Mouse (Mus musculus) forebrain, embryonic 15.5 days (tissue): ENCODE results near the gene Zdhhc25. TPM values are rescaled to one million over a fixed set of nuclear protein-coding genes. Genes with fewer than 3 reads are reported as not detected.

ENCODE experiments used
- ATAC-seq: fragments of 200-750 bp; cut with Nextera tagmentation; replicated peaks from 2 replicates; pipeline ENCODE4 v1.8.0; 2017; ENCODE audit warnings: mild to moderate bottlenecking, moderate TSS enrichment, moderate library complexity
- H3K27ac ChIP-seq: fragments of 300-500 bp; sonication (generic); replicated peaks from 2 replicates; pipeline ENCODE4 v1.5.1; 2015; ENCODE audit warnings: mild to moderate bottlenecking, inconsistent platforms
- H3K27me3 ChIP-seq: fragments of 300-500 bp; sonication (generic); 2 replicates; pipeline ENCODE4 v1.6.1; 2015; ENCODE audit warnings: inconsistent platforms
- H3K36me3 ChIP-seq: fragments of 300-500 bp; sonication (generic); 2 replicates; pipeline ENCODE4 v1.6.1; 2015; ENCODE audit warnings: mild to moderate bottlenecking, inconsistent platforms
- H3K4me1 ChIP-seq: fragments of 300-500 bp; sonication (generic); 2 replicates; pipeline ENCODE4 v1.6.1; 2015; ENCODE audit warnings: inconsistent platforms
- H3K4me2 ChIP-seq: fragments of 300-500 bp; sonication (generic); replicated peaks from 2 replicates; pipeline ENCODE4 v1.6.1; 2015; ENCODE audit warnings: mild to moderate bottlenecking, inconsistent platforms
- H3K4me3 ChIP-seq: fragments of 300-500 bp; sonication (generic); 2 replicates; pipeline ENCODE4 v1.5.1; 2015; ENCODE audit warnings: mild to moderate bottlenecking, inconsistent platforms
- H3K9ac ChIP-seq: fragments of 300-500 bp; sonication (generic); replicated peaks from 2 replicates; pipeline ENCODE4 v1.6.1; 2015; ENCODE audit warnings: mild to moderate bottlenecking, inconsistent platforms
- H3K9me3 ChIP-seq: fragments of 300-500 bp; sonication (generic); 2 replicates; pipeline ENCODE4 v1.6.1; 2016; ENCODE audit warnings: inconsistent platforms
- WGBS: fragments of 180-500 bp; shearing (Covaris S2); methylation state at CpG from one replicate; pipeline ENCODE4 v1.1.7; 2015; ENCODE audit warnings: mixed read lengths; 5-methylcytosine and 5-hydroxymethylcytosine counted together
- polyA plus RNA-seq: library from polyadenylated mRNA; unstranded; fragments of >200 nt; fragmentation: Nextera tagmentation; extraction: Ambion mirVana; gene quantifications from 2 replicates; pipeline ENCODE4 v1.2.1, GENCODE M21; 2015

Gene Zdhhc25
- polyA plus RNA-seq, 1 experiment from 2014 or later = not detected

GRCm38 (mm10) chr15:88604669-88605414 is 4.7 kb downstream of the Zdhhc25 start:
- H3K27ac ChIP-seq = no peak overlapping the region
- WGBS = 85% methylated on average over 17 of the region's 17 CpGs

GRCm38 (mm10) chr15:88605415-88605785 is 5.3 kb downstream of the Zdhhc25 start:
- Histone ChIP-seq H3K27ac (no peak overlapping the region), H3K4me2 (no peak overlapping the region), H3K9ac (no peak overlapping the region), H3K4me3 (no peak overlapping the region), H3K9me3 (no peaks in the 10 kb centered on the region), H3K27me3 (no peaks in the 10 kb centered on the region), H3K36me3 (no peaks in the 10 kb centered on the region), H3K4me1 (no peaks in the 10 kb centered on the region)
- WGBS = 81% methylated on average over 5 of the region's 5 CpGs
- no peak for ATAC-seq

More at GRCm38 (mm10) chr15:88604669-88605414, 4.7 kb downstream of the Zdhhc25 start:
- ATAC-seq = no peak
- Histone ChIP-seq H3K4me1 (no peaks in the 10 kb centered on the region), H3K4me2 (no peak overlapping the region), H3K36me3 (no peaks in the 10 kb centered on the region), H3K27me3 (no peaks in the 10 kb centered on the region), H3K9me3 (no peaks in the 10 kb centered on the region), H3K4me3 (no peak overlapping the region), H3K9ac (no peak overlapping the region)

- no peak overlapping the region for H3K27ac ChIP-seq
- no peaks in the 10 kb centered on the region for H3K27me3 ChIP-seq
- 0 out of 2 replicates have a peak overlapping the region, but pooled peaks have one; percentile 7 for H3K4me2 ChIP-seq
- H3K4me1 ChIP-seq = peaks cover 11% of the 10 kb centered on the region; the same call in 1 of the 2 replicates
- no peaks in the 10 kb centered on the region for H3K9me3 ChIP-seq
- no peak overlapping the region for H3K9ac ChIP-seq
- H3K4me3 ChIP-seq = no peak overlapping the region
- 53% methylated on average over 16 of the region's 16 CpGs for WGBS
- no peak for ATAC-seq
- H3K36me3 ChIP-seq = no peaks in the 10 kb centered on the region
Observed at GRCm38 (mm10) chr15:88617125-88617524, 17.0 kb downstream of the Zdhhc25 start.

DNA sequence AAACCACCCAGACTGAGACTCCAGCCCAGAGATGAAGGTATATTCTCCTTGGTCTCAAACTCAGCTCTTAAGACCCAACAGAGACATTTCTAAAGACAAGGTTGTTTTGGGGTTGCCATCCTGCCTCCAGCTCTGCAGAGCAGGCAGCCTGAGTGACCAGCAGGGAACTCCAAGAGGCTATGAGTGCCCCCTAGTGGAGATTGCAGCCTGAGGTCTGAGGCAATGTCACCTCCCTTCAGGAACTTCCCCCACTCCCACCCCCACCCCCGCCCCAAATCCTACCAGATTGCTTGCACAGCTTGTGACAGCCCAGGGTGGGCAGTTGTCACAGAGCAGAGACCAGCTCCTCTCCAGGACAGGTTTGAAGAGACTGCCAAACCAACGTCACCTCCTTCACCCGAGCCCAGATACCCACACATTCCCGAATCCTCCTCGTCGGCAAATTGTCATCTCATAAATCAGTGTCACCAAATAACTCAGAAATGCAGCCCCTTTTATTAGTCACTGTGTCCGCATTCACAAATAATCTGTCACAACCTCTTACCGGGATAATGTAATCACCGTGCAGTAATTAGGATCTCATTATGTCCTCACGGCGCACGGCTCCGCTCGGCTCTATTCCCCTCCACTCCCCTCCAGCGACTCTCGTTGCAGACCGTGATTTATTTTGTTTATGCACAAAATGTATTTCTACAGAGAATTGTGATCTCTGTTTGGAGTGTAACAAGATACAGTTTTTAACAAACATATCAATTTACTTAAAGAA is 18.1 kb downstream of the Zdhhc25 start:
- 26% methylated on average over 17 of the region's 17 CpGs for WGBS
- H3K4me1 ChIP-seq = peaks cover 11% of the 10 kb centered on the region; the same call in 1 of the 2 replicates
- H3K9ac ChIP-seq = no peak overlapping the region
- no peak overlapping the region for H3K27ac ChIP-seq
- no peaks in the 10 kb centered on the region for H3K9me3 ChIP-seq
- no peaks in the 10 kb centered on the region for H3K27me3 ChIP-seq
- H3K4me2 ChIP-seq = 0 out of 2 replicates have a peak overlapping the region, but pooled peaks have one; percentile 9
- ATAC-seq = no peak
- H3K4me3 ChIP-seq = no peak overlapping the region
- no peaks in the 10 kb centered on the region for H3K36me3 ChIP-seq

- no peak overlapping the region for H3K27ac ChIP-seq
- no peak overlapping the region for H3K4me3 ChIP-seq
- 93% methylated on average over 2 of the region's 2 CpGs for WGBS
- H3K4me2 ChIP-seq = no peak overlapping the region
- H3K9me3 ChIP-seq = no peaks in the 10 kb centered on the region
- H3K36me3 ChIP-seq = no peaks in the 10 kb centered on the region
- H3K9ac ChIP-seq = no peak overlapping the region
- no peaks in the 10 kb centered on the region for H3K27me3 ChIP-seq
- no peak for ATAC-seq
- peaks cover 11% of the 10 kb centered on the region; the same call in 1 of the 2 replicates for H3K4me1 ChIP-seq
Observed at GRCm38 (mm10) chr15:88620017-88620416, 19.9 kb downstream of the Zdhhc25 start.

DNA sequence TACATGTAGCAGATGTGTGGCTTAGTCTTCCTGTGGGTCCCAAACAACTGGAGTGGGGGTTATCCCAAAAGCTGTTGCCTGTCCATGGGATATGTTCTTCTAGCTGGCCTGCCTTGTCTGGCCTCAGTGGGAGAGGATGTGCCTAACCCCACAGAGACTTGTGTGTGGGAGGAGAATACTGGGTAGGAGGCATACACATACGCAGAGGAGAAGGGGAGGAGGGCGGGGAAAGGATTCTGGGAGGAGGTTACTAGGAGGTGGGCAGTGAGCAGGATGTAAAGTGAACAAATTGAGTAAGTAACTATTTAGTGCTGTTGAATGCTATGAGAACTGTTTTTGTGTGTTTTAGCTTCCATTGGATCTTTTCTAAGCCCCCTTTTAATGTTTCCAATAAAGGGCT is 23.8 kb downstream of the Zdhhc25 start:
- no peaks in the 10 kb centered on the region for H3K4me1 ChIP-seq
- H3K9me3 ChIP-seq = no peaks in the 10 kb centered on the region
- no peak overlapping the region for H3K27ac ChIP-seq
- no peak overlapping the region for H3K9ac ChIP-seq
- no peak overlapping the region for H3K4me3 ChIP-seq
- WGBS = 88% methylated on average over 2 of the region's 2 CpGs
- H3K4me2 ChIP-seq = no peak overlapping the region
- ATAC-seq = no peak
- H3K27me3 ChIP-seq = no peaks in the 10 kb centered on the region
- H3K36me3 ChIP-seq = no peaks in the 10 kb centered on the region

DNA sequence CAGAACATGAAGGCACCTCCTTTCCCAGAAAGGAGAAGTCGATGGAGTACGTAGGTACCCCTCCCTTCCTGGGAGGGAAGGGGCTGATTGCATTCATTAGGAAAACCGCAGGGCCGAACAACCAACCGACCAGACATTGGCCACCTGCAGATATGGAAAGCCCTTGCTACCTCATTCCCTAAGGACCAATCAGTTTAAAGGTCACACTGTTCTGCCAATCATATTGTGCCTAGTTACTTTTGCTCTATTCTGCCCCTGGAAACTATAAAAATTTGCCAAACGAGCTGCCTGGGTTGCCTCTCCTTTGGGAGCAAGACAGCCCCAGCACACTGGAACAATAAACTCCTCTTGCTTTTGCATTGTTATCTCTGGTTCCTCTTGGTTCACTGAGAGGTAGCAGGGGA is 24.8 kb downstream of the Zdhhc25 start:
- Histone ChIP-seq H3K9me3 (no peaks in the 10 kb centered on the region), H3K9ac (no peak overlapping the region), H3K27ac (no peak overlapping the region), H3K27me3 (no peaks in the 10 kb centered on the region), H3K4me3 (no peak overlapping the region), H3K4me1 (no peaks in the 10 kb centered on the region), H3K36me3 (no peaks in the 10 kb centered on the region), H3K4me2 (no peak overlapping the region)
- ATAC-seq = no peak
- WGBS = 76% methylated on average over 6 of the region's 6 CpGs

GRCm38 (mm10) chr15:88625303-88626066 is 25.4 kb downstream of the Zdhhc25 start:
- H3K4me2 ChIP-seq = no peak overlapping the region
- no peak overlapping the region for H3K27ac ChIP-seq
- ATAC-seq = no peak
- H3K27me3 ChIP-seq = no peaks in the 10 kb centered on the region
- H3K4me1 ChIP-seq = no peaks in the 10 kb centered on the region
- H3K36me3 ChIP-seq = no peaks in the 10 kb centered on the region
- H3K9me3 ChIP-seq = no peaks in the 10 kb centered on the region
- no peak overlapping the region for H3K9ac ChIP-seq
- 78% methylated on average over 3 of the region's 3 CpGs for WGBS
- no peak overlapping the region for H3K4me3 ChIP-seq

DNA sequence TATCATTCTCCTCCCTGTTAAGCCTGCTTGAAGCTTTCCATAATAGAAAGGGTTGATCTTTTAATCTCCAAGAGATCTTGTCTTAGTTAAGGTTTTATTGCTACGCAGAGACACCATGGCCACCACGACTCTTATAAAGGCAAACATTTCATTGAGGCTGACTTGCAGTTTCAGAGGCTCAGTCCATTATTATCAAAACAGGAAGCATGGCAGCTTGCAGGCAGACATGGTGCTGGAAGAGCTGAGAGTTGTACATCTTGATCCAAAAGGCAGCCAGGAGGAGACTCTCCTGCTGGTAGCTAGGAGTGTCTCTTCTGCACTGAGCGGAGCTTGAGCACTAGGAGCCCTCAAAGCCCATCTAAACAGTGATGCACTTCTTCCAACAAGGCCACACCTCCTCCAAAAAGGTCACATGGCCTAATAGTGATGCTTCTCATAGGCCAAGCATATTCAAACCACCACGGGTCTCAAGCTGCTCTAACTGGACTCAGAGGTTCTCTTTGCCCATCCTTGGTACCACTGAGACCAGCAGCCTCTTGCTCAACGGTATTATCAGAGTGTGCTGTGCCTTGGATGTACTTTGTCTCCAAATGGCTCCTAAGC is 26.9 kb downstream of the Zdhhc25 start:
- Histone ChIP-seq H3K4me3 (no peak overlapping the region), H3K9me3 (no peaks in the 10 kb centered on the region), H3K27me3 (no peaks in the 10 kb centered on the region), H3K9ac (no peak overlapping the region), H3K4me1 (no peaks in the 10 kb centered on the region), H3K27ac (no peak overlapping the region), H3K4me2 (no peak overlapping the region), H3K36me3 (no peaks in the 10 kb centered on the region)
- no peak for ATAC-seq
- 87% methylated on average over 5 of the region's 5 CpGs for WGBS

- Histone ChIP-seq H3K4me1 (no peaks in the 10 kb centered on the region), H3K4me2 (no peak overlapping the region), H3K9ac (no peak overlapping the region), H3K27me3 (no peaks in the 10 kb centered on the region), H3K4me3 (no peak overlapping the region), H3K36me3 (no peaks in the 10 kb centered on the region), H3K9me3 (no peaks in the 10 kb centered on the region), H3K27ac (no peak overlapping the region)
- WGBS = 78% methylated on average over 9 of the region's 9 CpGs
- ATAC-seq = no peak
Observed at GRCm38 (mm10) chr15:88628801-88629356, 28.8 kb downstream of the Zdhhc25 start.

DNA sequence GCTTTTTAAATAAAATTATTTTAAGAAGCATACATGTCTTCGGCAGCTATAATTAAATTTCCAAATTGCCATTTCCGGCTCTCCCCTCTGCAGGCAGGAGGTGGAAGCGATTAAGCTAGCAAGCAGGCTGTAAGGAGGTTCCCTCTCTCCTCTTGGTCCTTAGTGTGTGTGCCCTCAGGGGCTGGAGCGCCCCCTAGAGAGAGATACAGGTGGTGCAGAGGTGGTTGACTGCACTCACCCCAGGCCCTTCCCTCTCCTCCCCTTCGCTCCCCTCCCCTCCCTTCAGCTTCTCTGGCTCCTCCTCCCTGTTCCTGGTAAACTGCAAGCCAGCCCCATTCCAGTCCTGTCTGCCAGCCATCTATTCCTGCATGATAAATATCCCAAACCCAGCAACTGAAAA is 35.1 kb downstream of the Zdhhc25 start:
- Histone ChIP-seq H3K4me3 (no peak overlapping the region), H3K4me1 (no peaks in the 10 kb centered on the region; the same call in 1 of the 2 replicates), H3K9ac (no peak overlapping the region), H3K9me3 (no peaks in the 10 kb centered on the region), H3K27me3 (no peaks in the 10 kb centered on the region), H3K4me2 (no peak overlapping the region), H3K27ac (no peak overlapping the region), H3K36me3 (no peaks in the 10 kb centered on the region)
- 64% methylated on average over 5 of the region's 5 CpGs for WGBS
- ATAC-seq = no peak; the same call in 1 of the 2 replicates
